Mouse (Mus musculus): ENCODE measurements around the gene Slc7a15. TPM values are rescaled to one million over a fixed set of nuclear protein-coding genes. Genes with fewer than 3 reads are reported as not detected.
"Not testable (repeated sequence)": the region's sequence is repeated elsewhere in the genome, so short reads cannot be mapped to it uniquely, and the experiment has no call there.

Gene Slc7a15
- total RNA-seq, 2 experiments from 2014 or later, result not detected

- peak; percentile 76 for ATAC-seq (replicated peaks; ENCODE audit: poor library complexity, severe bottlenecking)
Observed at GRCm38 (mm10) chr12:8571287-8571902, 27.5 kb downstream of the Slc7a15 start.

- ATAC-seq (replicated peaks; ENCODE audit: poor library complexity, severe bottlenecking), result not testable (repeated sequence)
Observed at GRCm38 (mm10) chr12:8562213-8562612, 36.7 kb downstream of the Slc7a15 start.

- peak; percentile 58 for ATAC-seq (replicated peaks; ENCODE audit: poor library complexity, severe bottlenecking)
Observed at GRCm38 (mm10) chr12:8559876-8560275, 39.0 kb downstream of the Slc7a15 start.

- no peak for ATAC-seq (replicated peaks; ENCODE audit: poor library complexity, severe bottlenecking)
Observed at GRCm38 (mm10) chr12:8556189-8556588, 42.7 kb downstream of the Slc7a15 start.

GRCm38 (mm10) chr12:8555419-8555818 is 43.4 kb downstream of the Slc7a15 start:
- no peak for ATAC-seq (replicated peaks; ENCODE audit: poor library complexity, severe bottlenecking)

- peak; percentile 98 for ATAC-seq (replicated peaks; ENCODE audit: poor library complexity, severe bottlenecking)
Observed at GRCm38 (mm10) chr12:8547357-8547756, 51.5 kb downstream of the Slc7a15 start.

DNA sequence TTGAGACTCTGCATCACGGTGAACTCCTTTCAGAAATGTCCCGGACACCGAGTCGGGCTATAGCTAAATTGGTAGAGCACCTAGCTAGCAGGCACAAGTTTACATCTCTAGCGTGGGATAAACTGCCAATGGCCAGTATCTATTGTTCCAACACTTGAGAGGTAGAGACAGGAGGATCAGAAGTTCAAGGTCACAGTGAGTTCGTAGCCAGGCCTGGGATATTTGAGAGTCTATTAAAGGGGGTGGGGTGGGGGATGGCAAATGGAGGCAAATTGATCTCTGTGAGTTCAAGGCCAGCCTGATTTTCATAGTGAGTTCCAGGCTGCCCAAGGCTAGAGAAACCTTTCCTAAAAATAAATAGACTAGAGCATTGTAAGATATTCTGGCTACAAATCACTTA is 52.1 kb downstream of the Slc7a15 start:
- no peak for ATAC-seq (replicated peaks; ENCODE audit: poor library complexity, severe bottlenecking)

DNA sequence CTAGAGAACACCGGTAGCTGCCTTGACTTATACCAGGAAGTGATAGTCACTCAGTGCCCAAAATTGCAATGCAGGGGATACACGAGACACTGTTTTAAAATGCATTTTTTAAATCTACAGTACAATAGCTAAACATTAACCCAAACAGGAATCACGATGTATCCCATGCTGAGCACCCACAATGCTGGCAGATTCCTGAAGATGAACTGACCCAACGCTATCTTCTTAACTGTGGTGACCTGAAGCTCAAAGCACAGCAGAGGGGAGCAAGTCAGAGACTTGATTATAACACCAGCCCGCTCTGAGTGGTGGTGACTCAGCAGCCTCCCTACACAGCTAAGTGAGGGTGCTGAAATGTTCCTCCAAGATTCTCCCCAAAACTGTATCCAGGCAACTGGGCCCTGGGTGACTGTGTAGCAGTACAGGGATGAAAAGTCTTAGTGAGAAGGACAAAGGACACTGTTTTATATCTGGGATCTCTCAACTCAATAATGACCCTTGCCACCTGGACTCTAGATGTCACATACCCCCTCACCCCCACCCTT is 53.7 kb downstream of the Slc7a15 start:
- no peak for ATAC-seq (replicated peaks; ENCODE audit: poor library complexity, severe bottlenecking)

- no peak for ATAC-seq (replicated peaks; ENCODE audit: poor library complexity, severe bottlenecking)
Observed at GRCm38 (mm10) chr12:8542371-8542770, 56.5 kb downstream of the Slc7a15 start.

GRCm38 (mm10) chr12:8539471-8539870 is 59.4 kb downstream of the Slc7a15 start:
- ATAC-seq (replicated peaks; ENCODE audit: poor library complexity, severe bottlenecking), result no peak

DNA sequence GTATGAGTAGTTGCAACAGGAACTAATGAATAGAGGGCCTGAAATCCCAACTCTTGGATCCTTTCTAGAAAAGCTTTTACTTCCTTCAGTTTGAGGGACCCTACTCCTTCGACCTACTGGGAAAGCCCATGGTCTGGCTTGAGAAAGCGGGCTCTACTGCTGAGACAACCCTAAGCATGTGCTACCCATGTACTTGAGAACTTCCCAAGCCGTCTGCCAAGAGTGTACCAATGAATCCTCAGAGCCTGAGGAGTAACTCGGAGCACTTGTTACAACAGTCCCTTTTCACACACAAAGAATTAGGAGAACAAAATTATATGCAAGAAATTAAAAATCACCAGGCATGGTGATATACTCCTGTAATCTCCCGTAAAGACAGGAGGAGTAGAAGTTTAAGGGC is 61.6 kb downstream of the Slc7a15 start:
- no peak for ATAC-seq (replicated peaks; ENCODE audit: poor library complexity, severe bottlenecking)

- no peak for ATAC-seq (replicated peaks; ENCODE audit: poor library complexity, severe bottlenecking)
Observed at GRCm38 (mm10) chr12:8536221-8536965, 62.5 kb downstream of the Slc7a15 start.

DNA sequence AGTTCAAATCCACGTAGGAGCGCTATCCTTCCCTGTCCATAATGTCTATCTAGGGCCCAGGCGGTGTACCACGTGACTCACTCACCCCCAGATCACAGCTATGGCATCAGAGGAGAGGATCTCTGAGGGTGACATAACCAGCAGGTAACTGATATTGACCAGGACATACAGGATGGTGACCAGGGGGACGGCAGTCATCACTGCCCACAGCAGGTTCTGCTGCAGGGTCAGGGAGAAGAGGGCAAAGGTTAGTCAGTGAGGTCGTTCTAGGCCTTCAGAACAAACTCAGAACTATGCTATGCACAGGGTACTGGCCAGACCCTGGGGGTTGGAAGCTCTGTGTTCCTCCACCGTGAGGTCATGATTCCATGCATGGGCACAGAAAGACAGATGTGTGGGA is 63.3 kb downstream of the Slc7a15 start:
- no peak for ATAC-seq (replicated peaks; ENCODE audit: poor library complexity, severe bottlenecking)

GRCm38 (mm10) chr12:8534915-8535314 is 64.0 kb downstream of the Slc7a15 start:
- ATAC-seq (replicated peaks; ENCODE audit: poor library complexity, severe bottlenecking), result no peak

DNA sequence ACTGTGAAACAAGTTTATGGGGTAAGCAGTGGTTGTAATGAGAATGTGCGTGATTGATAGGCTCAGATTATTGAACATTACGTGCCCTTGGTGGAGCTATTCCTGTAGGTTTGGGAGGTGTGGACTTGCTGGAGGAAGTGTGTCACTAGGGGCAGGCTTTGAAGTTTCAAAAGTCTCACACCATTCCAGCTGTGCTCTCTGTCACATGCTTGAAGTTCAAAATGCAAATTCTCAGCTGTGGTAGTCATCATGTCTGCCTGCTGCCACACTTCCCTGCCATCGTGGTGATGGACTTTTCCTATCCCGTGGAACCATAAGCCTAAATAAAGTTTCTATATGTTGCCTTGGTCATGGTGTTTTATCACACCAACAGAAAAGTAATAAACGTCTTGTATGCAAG is 71.1 kb downstream of the Slc7a15 start:
- ATAC-seq (replicated peaks; ENCODE audit: poor library complexity, severe bottlenecking), result no peak; the same call in 1 of the 2 replicates

DNA sequence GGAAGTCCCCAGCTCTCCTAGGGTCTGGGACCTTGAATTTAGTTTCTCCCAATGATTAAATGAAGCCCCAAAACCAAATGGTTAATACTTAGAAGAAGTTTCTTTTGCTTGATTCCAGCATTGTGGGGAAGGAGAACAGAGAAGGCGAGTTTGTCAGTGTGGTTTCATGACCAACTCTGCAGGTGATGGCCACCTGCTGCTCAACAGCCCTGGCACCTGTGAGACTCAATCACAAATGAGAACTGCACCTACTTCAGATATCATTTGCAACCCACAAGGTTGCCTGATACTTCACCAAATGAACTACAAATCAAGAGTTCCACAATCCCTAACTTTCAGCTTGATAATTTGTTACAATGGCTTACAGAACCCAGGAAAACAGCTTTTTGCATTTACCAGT is 71.7 kb downstream of the Slc7a15 start:
- ATAC-seq (replicated peaks; ENCODE audit: poor library complexity, severe bottlenecking), result no peak

DNA sequence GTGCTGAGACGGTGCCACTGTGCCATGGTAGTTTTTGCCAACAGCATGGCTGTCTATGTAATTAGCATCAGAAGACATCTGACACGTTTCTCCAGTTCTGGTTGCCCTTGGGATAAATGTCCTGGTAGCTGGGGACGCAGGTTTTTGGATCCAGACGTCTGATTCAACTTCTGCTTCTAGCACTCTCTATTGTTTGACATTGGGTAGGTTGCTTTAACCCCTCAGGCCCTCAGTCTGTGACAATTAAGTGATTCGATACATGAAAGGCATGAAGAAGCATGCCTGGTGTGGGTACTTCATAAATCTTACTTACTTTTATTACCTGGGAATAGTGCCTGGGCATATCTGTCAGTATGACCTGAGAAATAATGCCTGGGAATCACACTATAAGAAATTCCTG is 74.8 kb downstream of the Slc7a15 start:
- ATAC-seq (replicated peaks; ENCODE audit: poor library complexity, severe bottlenecking), result no peak

- no peak for ATAC-seq (replicated peaks; ENCODE audit: poor library complexity, severe bottlenecking)
Observed at GRCm38 (mm10) chr12:8522711-8523110, 76.2 kb downstream of the Slc7a15 start.

DNA sequence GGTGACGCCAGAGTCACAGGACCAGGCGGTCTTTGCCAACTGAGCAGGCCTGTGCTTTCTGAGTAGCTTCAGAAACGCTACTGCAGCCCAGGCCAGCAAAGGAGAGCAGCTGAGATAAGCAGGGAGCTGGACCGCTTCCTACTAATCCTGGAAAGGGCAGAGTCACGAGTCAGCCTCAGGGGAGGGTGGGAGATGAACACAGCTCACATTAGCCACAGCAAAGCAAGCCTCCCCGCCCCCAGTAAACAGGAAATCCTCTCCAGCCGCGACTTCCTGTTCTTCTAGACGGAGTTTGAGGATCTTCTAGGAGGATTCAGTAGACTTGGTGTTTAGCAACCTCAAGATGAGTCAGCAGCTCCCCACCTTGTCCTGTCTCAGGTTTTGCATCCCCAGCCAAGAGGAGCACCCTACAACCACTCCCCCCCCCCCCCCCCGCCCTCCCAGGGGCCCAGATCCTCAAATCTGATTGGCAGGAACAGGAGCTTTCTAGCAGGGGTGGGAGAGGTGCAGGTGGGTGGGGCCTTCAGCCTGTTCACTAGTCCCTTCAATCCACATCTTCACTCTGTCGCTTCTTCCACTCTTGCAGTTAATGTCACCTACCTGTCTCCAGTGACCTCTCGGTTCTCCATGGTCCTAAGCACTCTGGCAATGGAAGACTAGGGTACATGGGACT is 77.4 kb downstream of the Slc7a15 start:
- ATAC-seq (replicated peaks; ENCODE audit: poor library complexity, severe bottlenecking), result peak; percentile 91

GRCm38 (mm10) chr12:8519431-8520160 is 79.3 kb downstream of the Slc7a15 start:
- ATAC-seq (replicated peaks; ENCODE audit: poor library complexity, severe bottlenecking), result peak; percentile 31

Measured in granulocyte monocyte progenitor cell, adult 5-6 weeks (primary cell).